Mouse (Mus musculus): ENCODE measurements at regions not wholly inside any gene's neighbourhood (a gene's known extent, or its start where the extent isn't known, plus 50 kb on each side); places are given as distances from the start of the nearest gene placed in this dataset.
A peak's percentile ranks its signal among the peaks of the same experiment; 100 is the strongest.

DNA sequence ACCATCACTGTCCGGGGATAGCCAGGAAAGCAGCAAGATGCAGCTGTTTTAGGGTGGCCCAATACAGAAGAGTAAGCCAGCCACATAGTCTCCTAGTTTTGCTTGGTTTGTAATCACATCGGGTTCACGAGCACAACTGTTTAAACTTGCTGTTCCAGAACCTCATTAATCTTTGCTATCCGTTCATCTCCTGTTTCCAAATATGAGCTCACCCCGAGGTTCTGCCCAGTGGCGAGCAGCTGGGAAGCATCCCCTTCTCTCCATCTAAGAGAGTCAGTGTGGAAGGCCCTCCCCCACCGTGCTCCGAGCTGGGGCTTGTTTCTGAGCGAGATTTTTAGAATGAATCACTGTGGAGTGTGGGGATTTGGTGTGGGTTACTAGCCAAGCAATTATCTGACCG is 183.5 kb downstream of the Phlda1 start:
- no peak for ATAC-seq (replicated peaks; ENCODE audit: poor library complexity)

DNA sequence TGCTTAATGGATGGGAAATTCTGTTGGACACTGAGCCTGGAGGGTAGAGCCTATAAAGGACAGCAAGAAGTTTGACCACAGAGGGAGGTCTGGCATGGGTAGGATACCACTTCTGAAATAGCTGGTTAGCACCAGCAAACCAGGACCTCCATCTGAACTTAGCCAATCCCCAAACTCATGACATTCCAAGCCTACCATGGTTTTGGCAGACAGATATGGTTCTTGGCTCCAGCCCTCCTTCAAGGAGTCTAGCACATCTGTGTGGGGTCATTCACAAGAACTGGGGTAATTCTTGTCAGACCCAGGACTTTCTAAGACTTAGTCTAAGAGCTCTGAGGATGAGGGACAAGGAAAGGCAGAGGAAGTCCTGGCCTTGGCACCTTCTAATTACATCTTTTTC is 187.7 kb downstream of the Phlda1 start:
- no peak for ATAC-seq (replicated peaks; ENCODE audit: poor library complexity)

DNA sequence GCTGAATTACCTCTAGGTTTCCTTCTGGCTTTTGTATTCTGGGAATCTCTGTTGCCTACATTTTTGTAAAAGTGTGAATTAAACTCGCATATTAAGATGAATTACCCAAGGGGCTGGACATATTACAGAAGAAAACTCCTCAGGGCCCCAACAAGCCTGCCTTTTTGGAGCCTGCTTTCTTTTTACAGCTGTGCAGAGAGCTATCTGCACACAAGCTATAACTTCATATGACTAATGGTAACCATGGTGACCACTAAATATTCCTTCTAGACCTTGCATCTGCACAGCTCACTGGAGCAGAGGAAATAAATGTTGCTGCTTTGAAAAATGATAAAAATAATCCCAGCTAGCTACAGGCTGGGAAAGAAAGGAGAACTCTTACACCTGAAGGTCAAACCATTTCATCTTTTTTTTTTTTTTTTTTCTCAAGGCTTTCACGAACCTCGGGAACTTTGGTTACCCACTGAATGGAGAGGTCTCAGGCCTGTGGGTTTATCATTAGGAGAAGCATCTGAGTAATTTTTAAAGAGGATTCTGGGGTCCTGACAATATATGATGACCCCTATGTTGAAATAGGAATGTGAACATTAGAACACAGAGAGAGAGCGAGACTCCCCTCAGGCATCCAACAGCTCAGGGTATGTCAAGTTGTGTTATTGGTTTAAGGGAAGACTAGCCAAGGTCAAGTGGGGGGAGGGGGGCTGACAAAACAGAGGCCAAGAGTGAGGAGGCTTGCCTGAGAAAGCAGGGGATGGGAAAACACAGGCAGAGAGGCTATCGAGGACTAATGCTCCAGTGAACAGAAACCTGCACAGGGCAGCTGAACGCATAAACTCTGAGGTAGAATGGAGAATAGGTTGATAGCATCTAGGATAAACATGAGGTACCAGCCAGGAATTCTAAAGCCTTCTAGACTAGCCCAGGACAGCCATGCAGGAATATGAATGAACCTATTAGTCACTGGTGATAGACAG is 188.4 kb downstream of the Phlda1 start:
- no peak for ATAC-seq (replicated peaks; ENCODE audit: poor library complexity)

DNA sequence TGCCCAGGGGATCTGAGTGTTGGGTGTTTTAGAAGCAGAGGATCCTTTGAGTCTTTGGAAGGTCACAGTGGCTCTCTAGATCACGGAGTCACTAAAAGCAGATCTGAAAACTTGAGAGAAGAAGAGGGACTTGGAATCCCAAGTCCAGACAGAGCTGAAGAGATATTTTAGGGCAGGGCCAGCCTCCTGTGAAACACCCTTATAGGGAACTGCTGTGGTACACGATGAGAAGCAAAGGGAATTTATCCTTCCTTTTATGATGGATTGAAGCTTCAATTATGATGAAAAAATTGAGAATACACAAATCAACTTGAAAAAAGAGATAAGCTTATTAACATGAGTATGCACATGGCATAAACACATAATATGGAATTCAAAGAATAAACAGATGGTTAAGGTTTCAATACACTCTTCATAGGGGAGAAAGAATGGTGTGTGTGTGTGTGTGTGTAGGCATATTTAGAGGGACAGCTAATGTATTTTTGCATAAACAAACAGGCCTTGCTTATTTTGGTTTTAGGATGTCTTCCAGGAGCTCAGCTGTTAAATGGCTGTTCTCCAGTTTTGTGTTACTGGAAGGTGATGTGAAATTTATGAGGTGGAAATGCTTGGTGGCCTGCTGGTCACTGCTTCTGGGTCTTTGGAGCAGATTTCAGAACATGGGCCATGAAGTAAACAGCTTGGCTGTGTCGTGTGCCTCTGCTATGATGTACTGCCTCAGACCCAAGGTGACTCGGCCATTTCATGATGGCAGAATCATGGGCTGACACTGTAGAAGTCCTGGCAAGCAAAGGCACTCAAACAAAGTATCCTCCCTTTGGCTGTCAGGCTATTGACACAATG is 190.1 kb downstream of the Phlda1 start:
- no peak for ATAC-seq (replicated peaks; ENCODE audit: poor library complexity)

DNA sequence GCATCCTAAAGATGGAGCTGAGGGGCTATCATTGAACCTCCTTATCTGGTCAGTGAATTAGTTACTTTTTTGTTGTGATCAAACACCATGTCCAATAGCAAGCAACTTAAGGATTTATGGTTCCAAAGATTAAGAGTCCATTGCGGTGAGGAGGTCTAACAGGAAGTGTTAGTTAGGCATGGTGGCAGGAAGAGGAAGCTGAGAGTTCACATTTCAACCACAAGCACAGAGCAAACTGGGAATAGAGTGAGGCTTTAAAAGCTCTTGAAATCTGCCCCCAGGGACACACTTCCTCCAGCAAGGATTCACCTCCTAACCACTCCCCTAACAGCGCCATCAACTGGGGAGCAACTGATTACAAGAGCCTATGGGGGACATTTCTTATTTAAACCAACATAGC is 190.9 kb downstream of the Phlda1 start:
- ATAC-seq (replicated peaks; ENCODE audit: poor library complexity) = peak; percentile 71

DNA sequence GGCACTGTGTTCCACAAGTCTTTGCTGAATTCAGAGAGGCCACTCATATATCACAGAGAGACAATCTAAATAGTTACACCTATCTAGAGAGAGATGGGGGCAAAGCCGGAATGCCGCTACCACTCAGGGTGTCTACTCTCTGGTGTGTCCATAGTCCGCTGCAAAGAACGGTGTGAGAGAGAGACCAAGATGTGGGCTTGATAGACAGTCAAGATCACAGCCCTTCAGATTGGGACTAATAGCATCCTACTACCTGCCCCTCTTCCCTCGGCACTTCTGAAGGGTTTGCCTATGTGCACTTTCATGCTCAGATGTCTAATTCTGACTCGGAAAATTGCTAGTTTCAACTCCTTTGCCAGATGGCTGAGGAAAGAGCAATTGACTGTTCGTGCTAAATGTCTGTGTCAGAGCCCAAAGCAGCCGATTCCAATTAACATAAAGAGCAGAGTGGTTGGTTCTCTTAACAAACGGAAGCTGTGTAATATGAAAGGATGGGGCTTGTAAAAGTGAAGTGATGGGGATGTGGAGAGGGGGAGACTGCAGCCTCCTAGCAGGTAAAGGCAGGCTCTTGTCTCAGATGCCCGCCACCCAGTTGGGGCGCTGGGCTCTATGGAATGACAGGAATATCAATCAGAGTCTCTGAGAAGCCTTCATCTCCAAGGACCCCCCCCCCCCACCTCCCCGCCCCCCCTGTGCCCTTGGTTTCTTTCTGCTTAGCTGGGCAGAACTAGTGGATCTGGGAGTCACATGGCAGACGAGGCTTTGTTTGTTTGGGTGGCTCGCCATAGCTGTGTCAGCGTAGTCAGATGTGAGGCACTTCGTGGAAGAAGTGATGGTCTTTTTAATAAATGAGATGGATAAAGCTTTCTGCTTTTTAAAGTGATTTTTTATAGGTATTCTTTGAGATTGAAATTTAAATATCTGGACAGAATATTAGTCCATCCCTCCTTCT is 193.7 kb downstream of the Phlda1 start:
- ATAC-seq (replicated peaks; ENCODE audit: poor library complexity) = no peak

DNA sequence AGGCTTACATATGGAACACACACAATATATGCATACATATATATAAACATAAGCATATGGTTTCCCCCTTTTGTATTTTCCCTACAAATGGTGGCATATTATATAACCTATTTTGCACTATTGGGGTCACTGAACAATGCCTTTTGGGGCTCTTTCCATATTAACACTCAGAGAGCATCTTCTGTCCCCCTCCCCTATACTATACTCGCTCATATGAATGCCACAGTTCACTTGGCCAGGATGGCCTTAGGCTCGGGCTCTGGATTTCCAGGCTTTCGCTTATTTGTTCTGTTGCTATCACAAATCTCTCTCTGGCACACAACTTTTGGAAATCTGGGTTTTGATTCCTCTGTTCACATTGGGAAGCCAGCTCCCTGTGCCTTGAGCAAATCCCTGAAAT is 194.5 kb downstream of the Phlda1 start:
- no peak for ATAC-seq (replicated peaks; ENCODE audit: poor library complexity)

DNA sequence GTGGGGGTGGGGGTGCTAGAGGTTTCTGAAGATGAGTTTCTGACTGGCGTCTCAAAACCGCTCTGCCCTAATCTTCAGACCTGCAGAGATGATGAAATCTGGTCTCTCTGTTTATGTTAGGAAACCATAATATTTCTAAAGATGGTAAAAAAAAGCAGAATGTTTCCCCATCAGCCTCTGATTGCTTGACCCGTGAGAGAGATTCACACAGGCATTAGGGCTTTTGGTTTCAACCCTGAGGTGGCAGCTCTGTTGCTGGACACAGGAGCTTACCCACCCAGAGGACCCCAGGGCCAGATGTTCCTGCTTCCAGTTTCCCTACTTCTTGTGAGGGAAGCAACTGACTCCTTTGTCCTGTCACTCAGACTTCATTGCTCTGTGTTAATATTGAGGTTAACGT is 195.1 kb downstream of the Phlda1 start:
- ATAC-seq (replicated peaks; ENCODE audit: poor library complexity) = peak; percentile 58

DNA sequence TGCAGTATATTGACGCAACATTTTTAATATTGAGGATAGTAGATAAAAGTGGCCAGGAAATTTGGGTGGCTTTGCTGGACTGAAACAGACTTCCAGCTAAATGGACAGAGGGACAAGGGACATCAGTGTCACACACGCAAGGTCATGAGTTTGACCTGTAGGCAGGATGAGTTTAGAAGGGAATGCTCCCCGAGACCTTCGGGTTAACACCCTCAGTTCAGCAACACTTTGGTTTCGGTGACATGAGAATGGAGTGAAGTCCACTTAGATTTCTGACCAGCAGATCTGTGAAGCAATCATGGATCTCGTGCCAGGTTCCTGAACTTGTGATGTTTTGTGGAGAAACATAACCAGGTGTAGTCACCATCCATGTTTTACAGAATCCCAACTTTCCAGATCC is 196.3 kb downstream of the Phlda1 start:
- ATAC-seq (replicated peaks; ENCODE audit: poor library complexity) = no peak

DNA sequence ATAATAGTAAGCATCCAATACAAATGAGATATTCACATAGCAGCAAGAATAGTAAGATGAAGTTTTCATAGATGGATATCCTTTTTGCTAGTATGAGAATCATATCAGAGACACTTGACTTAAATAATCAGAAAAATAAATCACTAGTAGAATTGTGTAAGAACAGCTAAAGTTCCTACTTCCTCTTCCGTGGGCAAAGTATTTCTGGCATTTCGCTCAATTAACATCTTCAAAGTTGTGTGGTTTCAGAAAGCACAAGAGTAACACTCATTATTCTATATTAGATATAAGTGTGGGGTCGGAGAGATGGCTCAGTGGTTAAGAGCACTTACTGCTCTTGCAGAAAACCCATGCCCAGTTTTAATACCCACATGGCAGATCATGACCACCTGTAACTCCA is 197.4 kb downstream of the Phlda1 start:
- ATAC-seq (replicated peaks; ENCODE audit: poor library complexity) = peak; percentile 49

DNA sequence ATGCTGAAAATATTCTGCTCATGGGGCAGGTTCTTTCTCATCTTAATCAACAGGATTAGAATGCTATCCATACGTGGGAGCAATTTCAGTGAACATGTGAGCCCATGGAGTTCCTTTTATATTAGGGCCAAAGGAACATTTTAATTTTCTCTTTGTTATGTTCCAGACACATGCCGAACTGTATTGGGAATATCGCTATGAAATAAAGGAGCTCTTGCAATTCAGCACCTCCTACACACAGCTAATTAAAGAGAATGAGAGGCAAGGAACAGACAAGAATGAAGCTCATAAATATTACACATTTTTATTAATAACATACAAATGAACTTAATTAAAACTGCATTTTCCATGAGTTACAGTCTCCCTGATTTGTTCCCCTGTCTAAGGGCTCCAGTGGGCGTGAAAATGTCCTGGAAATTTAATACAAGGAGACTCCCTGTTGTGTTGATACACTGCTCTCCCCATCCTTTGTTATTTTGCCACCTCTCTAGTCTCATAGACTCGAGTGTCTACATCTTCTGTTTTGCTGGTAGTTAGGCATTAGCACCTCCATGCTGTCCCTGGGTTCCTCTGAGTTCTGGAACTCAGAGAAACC is 205.5 kb downstream of the Phlda1 start:
- no peak for ATAC-seq (replicated peaks; ENCODE audit: poor library complexity)

DNA sequence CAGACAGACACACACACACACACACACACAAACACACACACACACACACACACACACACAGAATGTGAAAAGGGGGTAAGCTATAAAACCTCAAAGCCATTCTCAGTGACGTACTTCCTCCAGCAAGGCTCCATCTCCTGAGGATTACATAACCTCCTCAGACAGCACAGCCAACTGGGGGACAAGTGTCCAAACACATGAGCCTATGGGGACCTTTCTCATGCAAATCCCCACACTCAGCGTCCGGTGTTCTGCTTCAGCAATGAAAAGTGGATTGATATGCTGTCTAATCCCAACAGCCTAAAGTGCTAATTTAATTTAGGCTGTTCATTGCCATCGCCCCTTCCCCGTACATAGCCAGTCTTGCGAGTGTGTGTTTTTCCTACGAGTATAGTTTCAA is 206.9 kb downstream of the Phlda1 start:
- no peak for ATAC-seq (replicated peaks; ENCODE audit: poor library complexity)

DNA sequence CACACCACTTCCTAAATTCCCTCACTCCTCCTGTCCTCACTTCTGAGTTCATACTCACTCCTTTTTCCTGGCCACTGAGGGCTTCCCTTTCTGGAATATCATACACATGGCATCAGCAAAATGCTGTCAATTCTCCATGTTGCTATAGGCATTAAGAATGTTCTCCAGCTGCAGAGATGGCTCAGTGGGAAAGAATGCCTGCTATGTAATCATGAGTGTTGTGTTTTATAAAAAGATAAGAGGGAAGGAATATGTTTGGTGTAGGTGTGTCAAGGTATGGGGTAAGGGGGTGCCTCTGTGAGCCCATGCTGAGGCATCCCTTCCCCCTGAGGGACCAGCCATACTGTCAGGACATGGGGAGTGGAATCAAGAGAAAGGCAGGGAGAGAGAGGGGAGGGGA is 207.6 kb downstream of the Phlda1 start:
- ATAC-seq (replicated peaks; ENCODE audit: poor library complexity) = no peak

DNA sequence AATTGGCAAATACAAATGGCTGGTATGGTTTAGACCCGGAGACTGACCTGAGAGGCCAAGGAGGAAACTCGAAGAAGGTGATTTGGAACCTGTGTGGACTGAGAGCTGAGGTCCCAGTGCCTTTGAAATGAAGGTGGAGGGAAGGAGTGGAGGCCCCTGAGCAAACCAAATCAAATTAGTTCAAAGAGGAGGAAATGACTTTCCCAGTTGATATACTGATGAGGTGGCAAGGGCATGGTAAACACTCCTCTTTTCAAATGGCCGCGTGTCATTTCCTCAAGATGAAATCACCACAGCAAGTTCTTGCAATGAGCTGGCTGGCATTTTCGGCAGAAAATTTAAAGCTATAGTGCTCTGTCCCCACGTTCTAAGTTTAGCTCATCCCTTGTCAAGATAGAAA is 209.1 kb downstream of the Phlda1 start:
- ATAC-seq (replicated peaks; ENCODE audit: poor library complexity) = no peak

DNA sequence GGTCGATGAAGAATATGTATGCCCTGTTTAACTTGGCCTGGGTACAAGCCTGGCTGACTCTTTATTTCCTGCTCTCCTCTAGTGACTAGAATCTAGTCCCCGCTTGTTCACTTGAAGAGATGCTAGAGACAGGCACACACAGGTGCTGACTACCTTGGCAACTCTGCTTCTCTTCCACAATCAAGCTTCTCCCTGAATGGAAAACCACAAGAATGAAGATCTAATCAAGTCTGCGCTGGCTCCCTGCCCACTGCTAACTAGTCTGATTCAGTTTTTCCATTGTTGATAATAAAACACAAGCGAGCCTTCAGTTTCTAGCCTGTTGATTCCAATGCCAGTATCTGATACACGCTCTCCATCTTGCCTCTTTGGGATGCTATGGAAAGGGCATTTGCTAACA is 213.5 kb downstream of the Phlda1 start:
- no peak for ATAC-seq (replicated peaks; ENCODE audit: poor library complexity)

DNA sequence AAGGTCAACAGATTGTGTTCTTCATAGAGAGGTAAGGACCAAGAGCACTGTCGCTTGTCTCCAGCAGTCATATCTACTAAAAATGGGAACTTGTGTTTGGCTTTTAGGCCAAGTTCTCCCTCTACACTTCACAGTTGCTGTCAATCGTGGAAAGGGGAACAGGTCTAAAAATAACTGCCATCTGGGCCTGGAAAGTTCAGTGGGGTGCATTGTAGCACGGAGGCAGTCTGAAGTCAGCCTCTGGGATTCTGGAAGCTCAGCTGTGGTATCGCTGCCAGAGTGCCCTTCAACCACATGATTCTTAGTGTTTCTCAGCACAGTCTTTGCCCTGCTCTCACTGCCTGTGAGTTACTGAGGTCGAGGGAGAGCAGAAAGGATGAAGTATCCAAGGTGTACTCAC is 215.0 kb downstream of the Phlda1 start:
- peak; percentile 87 for ATAC-seq (replicated peaks; ENCODE audit: poor library complexity)

DNA sequence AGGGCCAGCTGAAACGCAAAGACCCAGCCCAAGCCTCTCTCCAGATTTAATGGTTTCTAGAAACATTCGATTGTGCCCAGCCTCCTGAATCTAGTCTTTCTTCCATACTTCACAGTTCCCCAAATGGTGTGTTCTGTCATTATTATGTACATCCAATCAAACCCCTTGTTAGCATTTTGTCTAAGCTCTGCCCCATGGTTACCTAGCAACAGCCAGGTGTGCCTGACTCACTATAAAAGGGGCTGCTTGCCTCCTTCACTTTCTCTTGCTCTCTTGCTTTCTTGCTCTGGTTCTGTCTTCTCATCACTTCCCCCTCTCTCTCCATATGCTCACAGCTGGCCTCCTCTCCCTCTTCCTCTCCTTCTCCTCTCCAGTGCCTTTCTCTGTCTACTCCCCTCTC is 217.8 kb downstream of the Phlda1 start:
- ATAC-seq (replicated peaks; ENCODE audit: poor library complexity) = no peak

DNA sequence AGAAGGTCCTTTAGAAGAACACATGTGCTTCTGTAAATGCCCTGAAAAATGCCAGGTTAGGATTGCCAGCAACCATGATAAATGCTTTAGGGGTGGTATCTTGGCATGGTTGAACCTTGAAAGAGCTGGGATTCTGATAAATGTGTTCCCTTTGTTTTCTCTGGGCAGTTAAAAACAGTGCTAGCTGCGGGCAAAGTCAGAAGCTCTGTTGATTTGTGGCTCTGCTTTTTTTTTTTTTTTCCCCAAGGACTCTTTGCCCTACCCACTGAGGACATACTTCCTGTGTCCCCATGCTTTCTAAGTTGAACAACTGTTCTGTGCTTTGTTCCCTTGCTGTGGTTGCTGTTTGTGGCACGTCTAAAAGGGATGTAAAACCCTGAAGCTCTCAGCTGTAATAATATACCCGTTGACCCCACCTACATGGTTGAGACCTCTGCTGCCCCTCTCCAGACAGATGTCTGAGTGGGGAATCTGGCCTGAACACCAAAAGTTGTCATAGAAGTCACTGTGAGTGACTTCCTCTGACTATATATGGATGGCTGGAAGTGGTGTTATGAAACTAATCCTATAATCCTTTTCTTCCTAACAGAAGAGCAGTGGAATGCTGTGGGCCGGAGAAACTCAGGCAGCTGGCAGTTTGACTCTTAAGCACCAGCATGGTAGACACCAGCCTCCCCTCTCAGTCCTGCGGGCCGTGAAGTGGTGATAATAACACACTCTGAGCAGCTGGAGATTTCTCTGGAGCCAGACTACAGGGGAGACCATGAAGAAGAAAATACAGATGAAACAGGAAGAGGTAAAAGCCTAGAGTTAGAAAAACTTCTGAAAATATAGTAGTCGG is 218.7 kb downstream of the Phlda1 start:
- ATAC-seq (replicated peaks; ENCODE audit: poor library complexity) = peak; percentile 63

DNA sequence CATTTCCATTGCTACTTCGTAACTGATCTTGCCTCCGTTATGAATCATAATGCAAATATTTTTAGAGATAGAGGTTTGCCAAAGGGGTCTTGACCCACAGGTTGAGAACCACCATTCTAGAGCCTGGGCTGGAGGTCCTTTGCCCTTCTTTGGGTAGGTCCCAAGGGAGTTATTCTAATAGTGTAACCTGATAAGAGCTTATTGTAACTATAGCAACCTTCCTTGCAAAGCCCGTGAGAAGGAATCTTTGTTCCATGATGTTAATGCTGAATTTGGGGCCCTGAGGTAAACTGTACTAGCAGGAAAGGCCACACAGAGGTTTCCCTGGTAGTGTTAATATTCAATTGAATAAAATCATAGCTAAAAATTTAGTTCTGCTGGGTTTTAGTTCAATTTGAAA is 229.9 kb downstream of the Phlda1 start:
- no peak for ATAC-seq (replicated peaks; ENCODE audit: poor library complexity)
